Mouse (Mus musculus) layer of hippocampus, adult 8-10 months (tissue): Measurements from ENCODE around the gene Olfr486. TPM values are rescaled to one million over a fixed set of nuclear protein-coding genes. Genes with fewer than 3 reads are reported as not detected.
"Not testable (repeated sequence)": the region's sequence is repeated elsewhere in the genome, so short reads cannot be mapped to it uniquely, and the experiment has no call there.

ENCODE experiments used
- DNase-seq, 2 experiments: peaks; one replicate each; pipeline ENCODE4 v3.0.0; 2022; ENCODE audit warnings: low spot score in 2 of 2
- total RNA-seq, 4 experiments: library from RNA; stranded (reverse); gene quantifications; 2 replicates each; pipeline ENCODE4 v1.2.4; 2022

Gene Olfr486
- total RNA-seq: not detected

DNA sequence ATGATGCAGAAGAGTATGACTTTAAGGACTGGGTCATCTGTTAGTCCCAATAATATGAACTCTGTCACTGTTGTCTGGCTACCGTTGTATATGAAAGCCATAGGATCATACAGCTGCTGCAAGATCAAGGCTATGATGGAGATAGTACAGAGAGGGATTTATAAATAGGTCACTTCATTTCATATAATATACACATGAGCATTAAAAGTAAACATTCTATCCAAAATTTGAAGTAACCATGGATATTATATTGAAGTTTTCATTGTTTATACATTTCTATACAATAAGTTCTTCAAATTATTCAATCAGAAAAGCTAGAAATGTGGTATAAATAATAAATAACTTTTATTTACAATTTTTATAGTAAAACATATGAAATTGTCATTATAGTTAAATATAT is at the start of gene Olfr486:
Olfr486 (minus strand) TSS at position 101 of the 400 bp plus-strand sequence.
- DNase-seq: not testable (repeated sequence)

DNA sequence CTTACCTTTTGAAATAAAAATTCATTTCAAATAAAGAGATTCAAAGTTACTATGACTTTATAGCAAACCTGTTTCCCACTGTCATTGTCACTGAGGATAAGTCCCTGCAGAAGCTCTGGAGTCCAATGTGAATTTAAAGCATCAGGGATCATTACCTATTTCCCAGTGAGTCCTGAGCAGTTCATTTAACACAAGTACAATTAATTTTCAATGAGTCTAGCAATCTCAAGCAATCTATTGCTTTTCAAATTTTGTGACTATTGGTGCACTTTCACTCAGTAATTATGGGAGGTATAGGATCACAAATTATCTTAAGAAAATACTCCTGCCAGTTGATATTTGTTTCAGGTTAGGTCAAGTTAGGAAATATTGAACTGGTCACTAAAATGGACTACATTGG is 42.0 kb upstream of the Olfr486 start, which contains the start of gene Olfr487:
Olfr487 (minus strand) TSS at position 101 of the 400 bp plus-strand sequence.
- DNase-seq: not testable (repeated sequence)

DNA sequence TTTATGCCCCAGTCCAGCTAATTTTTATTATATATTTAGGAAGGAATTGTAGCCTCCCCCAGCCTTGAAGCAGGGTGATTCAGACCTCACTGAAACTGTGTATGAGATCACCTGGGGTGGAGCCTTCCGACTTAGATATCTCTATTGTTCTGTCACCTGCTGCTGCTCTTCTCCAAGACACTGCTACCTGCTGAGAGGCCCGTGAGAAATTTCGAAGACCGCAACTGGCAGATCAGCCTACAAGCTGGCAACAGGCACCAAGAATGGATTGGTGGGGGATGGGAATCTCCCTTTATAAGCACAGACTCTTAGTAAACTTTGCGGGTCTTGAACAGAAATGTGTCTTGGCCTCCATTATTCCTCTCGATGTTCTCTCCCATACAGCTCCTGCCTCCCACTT is 24.4 kb upstream of the Olfr486 start:
- DNase-seq: no peak

DNA sequence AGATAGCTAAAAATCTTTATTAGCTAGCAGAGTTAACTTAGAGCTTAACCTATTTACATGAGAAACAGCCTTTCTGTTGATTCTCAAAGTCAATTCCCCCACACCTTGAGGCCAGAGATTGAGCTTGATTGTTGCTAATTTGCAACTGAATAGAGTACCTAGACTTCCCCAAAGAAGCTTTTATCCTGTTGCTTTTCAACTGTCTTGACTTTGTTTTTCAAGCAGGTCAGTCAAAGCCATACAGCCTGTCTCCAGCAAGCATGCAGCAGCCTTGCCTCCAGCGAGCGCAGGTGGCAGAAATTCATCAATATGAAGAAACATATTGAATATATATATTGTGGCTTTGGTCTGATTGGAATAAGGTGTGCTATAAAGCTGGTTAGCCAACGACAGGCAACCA is 23.8 kb upstream of the Olfr486 start:
- not testable (repeated sequence) for DNase-seq

DNA sequence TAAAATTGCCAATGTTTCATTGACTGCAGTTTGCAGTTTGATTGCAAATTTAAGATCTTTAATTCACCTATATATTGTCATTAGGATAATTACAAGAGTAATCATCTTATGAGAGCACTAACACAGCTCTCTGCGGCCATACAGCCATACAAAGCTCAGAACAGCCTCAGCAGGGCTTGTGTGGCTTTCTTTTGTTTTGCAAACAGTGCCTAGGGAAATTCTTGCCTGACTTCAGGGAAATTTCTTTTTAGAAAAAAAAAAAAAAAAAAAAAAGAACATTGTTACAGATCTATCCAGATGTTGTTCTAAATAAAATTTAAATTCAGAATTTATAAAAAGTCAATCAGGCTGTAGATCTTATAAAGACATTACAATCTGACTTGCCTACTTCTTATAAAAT is 20.2 kb upstream of the Olfr486 start:
- not testable (repeated sequence) for DNase-seq

DNA sequence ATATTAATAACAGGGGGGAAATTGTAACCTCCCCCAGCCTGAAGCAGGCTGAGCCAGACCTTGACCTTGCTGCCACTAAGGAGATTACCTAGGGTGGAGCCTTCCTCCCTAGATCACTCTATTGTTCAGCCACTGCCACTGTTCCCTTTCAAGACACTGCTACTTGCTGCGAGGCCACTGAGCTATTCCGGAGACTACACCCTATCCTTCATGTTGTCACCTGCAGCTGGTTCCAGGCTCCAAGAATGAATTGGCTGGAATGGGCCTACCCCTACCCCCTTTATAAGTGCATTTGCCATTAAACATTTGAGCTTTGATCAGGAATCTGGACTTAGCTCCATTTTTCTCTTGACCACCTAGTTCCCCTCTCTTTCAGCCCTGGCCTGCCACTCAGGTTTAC is 18.7 kb upstream of the Olfr486 start:
- not testable (repeated sequence) for DNase-seq

DNA sequence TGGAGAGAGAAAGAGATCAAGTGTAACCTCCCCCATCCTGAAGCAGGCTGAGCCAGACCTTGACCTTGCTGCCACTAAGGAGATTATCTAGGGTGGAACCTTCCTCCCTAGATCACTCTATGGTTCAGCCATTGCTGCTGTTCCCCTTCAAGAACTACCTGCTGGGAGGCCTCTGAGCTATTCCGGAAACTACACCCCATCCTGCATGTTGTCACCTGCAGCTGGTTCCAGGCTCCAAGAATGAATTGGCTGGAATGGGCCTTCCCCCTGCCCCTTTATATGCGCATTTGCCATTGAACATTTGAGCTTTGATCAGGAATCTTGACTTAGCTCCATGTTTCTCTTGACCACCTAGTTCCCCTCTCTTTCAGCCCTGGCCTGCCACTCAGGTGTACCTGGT is 12.7 kb upstream of the Olfr486 start:
- DNase-seq: not testable (repeated sequence)

DNA sequence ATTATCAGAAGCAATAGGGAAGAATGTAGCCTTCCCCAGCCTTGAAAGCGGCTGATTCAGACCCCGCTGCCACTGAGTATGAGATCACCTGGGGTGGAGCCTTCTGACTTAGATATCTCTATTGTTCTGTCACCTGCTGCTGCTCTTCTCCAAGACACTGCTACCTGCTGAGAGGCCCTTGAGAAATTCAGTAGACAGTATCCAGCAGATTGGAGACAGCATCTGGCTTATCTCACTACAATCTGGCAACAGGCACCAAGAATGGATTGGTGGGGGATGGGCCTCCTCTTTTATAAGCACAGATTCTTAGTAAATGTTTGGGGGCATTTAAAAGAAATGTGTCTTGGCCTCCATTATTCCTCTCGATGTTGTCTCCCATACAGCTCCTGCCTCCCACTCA is 11.9 kb upstream of the Olfr486 start:
- DNase-seq: not testable (repeated sequence)

DNA sequence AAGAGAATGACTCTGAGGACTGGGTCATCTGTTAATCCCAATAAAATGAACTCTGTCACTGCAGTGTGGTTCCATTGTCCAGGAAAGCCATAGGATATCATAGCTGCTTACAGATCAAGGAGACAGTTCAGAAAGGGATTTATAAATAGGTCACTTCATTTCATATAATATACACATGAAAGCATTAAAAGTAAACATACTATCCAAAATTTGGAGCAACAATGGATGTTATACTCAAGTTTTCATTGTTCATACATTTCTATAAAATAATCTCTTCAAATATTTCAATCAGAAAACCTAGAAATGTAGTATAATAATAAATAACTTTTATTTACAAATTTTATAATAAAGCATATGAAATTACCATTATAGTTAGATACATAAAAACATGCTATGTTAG is 12.8 kb downstream of the Olfr486 start, which contains the start of gene Olfr485:
Olfr485 (minus strand) TSS at position 101 of the 400 bp plus-strand sequence.
- no peak for DNase-seq

DNA sequence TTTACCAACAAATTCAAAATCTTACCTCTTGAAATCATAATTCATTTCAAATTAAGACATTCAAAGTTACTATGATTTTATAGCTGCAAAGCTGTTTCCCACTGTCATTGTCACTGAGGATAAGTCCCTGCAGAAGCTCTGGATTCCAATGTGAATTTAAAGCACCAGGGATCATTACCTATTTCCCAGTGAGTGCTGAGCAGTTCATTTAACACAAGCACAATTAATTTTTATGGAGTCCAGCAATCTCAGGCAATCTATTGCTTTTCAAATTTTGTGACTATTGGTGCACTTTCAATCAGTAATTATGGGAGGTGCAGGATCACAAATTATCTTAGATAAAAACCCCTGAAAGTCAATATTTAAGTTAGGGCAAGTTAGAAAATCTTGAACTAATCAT is 45.2 kb downstream of the Olfr486 start, which contains the start of gene Olfr484:
Olfr484 (minus strand) TSS at position 101 of the 400 bp plus-strand sequence.
- DNase-seq: no peak

Other genes with a start within 250 kb of the Olfr486 start
- not detected for gene Olfr473, start 242.3 kb downstream of the Olfr486 start, total RNA-seq
- not detected for gene Olfr474, start 218.1 kb downstream of the Olfr486 start, total RNA-seq
- not detected for gene Olfr476, start 207.9 kb downstream of the Olfr486 start, total RNA-seq
- not detected for gene Olfr477, start 186.0 kb downstream of the Olfr486 start, total RNA-seq
- not detected for gene Olfr478, start 138.8 kb downstream of the Olfr486 start, total RNA-seq
- gene Olfr479, start 122.0 kb downstream of the Olfr486 start, total RNA-seq: not detected
- not detected for gene Olfr480, start 105.4 kb downstream of the Olfr486 start, total RNA-seq
- not detected for gene Olfr481, start 92.9 kb downstream of the Olfr486 start, total RNA-seq
- gene Olfr482, start 75.2 kb downstream of the Olfr486 start, total RNA-seq: 1 to 10 TPM; 1.3 to 2.1 (median 1.9) TPM
- gene Olfr483, start 71.9 kb downstream of the Olfr486 start, total RNA-seq: not detected
- not detected for gene Olfr484, start 45.3 kb downstream of the Olfr486 start, total RNA-seq
- gene Olfr485, start 12.9 kb downstream of the Olfr486 start, total RNA-seq: not detected
- gene Olfr487, start 41.9 kb upstream of the Olfr486 start, total RNA-seq: not detected
- gene Olfr488, start 85.6 kb upstream of the Olfr486 start, total RNA-seq: not detected
- gene Olfr490, start 116.2 kb upstream of the Olfr486 start, total RNA-seq: not detected
- gene Olfr491, start 140.7 kb upstream of the Olfr486 start, total RNA-seq: not detected
- gene Olfr492, start 150.9 kb upstream of the Olfr486 start, total RNA-seq: not detected
- gene Olfr493, start 174.2 kb upstream of the Olfr486 start, total RNA-seq: not detected
- not detected for gene Olfr494, start 192.6 kb upstream of the Olfr486 start, total RNA-seq
- gene Olfr495, start 220.4 kb upstream of the Olfr486 start, total RNA-seq: not detected
- not detected for gene Olfr497, start 247.7 kb upstream of the Olfr486 start, total RNA-seq